Mouse (Mus musculus) cerebellum, adult 11-12 months (tissue): ENCODE data around the gene Dhx37.
A peak's percentile ranks its signal among the peaks of the same experiment; 100 is the strongest.
"Not testable (repeated sequence)": the region's sequence is repeated elsewhere in the genome, so short reads cannot be mapped to it uniquely, and the experiment has no call there.

ENCODE experiments used
- DNase-seq: peaks from one replicate; pipeline ENCODE4 v3.0.0; 2022

Gene Dhx37

GRCm38 (mm10) chr5:125388358-125389092, 45.4 kb downstream of the Dhx37 start:
- peak; percentile 49 for DNase-seq

- not testable (repeated sequence) for DNase-seq
Measured at GRCm38 (mm10) chr5:125387295-125387694, 46.6 kb downstream of the Dhx37 start.

DNA sequence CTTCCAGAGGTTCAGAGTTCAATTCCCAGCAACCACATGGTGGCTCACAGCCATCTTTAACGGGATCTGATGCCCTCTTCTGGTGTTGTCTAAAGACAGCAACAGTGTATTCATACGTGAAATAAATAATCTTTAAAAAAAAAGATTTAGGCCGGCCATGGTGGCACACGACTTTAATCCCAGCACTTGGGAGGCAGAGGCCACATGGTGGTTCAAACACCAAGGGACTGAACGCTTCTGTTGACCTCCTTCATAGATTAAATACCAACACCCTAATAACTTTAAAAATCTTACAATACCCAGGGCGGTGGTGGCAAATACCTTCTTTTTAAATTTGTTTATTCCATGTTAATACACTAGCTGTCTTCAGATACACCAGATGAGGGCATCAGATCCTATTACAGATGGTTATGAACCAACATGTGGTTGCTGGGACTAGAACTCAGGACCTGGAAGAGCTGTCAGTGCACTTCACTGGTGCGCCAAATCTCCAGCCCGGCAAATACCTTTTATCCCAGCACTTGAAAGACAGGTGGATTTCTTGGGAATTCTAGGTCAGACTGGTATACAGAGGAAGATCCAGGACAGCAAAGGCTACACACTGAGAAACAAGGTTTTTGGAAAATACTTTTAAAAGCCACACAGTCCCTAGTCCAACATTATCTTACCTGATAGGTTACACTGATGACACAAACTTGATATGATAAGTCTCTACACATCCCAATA, 48.5 kb downstream of the Dhx37 start:
- DNase-seq, result no peak

GRCm38 (mm10) chr5:125384512-125385214, 49.3 kb downstream of the Dhx37 start:
- DNase-seq, result no peak

DNA sequence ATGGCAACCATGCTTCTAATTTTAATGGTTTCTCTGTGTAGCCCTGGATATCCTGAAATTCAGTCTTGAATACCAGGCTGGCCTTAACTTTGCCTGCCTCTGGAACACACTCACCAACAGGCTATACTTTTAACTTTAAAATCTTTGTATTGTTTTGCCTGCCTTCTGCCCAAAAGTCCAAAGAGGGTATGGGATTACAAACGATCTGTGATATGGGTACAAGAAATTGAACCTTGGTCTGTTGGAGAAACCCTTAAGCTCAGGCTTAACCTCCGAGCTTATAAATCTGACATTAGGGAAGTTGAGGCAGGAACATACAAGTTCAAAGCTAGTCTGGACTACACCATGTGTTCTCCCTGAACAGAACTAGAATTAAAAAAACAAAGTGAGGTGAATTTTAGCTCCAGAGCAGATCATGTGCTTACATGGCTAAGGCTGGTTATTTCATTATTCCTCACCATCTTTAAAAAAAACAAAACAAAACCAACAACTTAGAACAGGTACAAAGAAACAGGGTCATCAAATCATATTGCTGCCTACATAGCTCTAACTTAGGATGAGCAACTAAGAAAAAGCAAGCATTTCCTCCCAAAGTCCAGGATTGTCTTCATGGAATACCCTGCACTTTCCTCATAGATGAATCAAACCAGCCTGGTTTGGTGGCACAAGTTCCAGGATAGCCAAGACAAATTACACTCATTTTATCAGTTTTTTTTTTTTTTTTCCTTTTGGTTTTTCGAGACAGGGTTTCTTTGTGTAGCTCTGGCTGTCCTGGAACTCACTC, 50.1 kb downstream of the Dhx37 start:
- DNase-seq, result no peak

DNA sequence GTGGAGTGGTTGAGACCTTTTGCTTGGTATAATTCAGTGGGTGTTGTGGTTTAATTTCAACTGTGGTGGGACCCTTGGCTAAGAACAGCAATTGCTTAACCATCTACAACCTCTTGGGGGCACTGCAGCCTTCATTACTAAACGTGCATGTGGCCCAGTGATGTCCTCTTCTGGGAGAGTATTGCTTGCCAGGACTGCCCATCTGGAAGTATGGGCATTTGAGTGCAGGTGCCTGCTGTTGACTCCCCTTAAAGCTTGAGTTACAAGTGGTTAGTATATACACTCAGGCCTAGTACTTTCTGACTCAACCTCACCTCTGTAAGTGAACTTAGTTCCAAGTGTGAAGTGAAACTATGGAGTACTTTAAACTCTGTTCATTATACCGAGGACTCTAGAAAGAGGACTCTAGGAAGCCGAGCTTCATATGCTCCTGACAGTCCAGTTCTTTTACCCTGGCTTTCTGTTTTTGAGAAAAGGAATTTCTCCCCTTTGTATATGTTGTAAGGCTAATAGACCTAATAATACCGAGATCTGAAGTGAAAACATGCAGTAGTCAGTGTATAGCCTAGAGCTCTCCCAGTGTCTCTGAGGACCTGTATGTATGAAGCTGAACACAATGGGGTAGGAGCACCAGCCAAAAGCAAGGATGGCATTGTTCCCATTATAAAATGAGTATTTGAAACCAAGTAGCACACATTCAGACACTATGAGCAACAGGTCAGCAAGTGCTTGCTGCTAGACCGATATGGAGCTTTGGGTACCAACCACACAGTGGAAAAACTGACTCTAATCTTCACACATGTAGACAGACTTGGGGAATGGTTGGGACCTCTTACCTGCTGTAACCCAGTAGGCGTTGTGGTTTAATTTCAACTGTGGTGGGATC, 51.0 kb downstream of the Dhx37 start:
- peak; percentile 61 for DNase-seq

DNA sequence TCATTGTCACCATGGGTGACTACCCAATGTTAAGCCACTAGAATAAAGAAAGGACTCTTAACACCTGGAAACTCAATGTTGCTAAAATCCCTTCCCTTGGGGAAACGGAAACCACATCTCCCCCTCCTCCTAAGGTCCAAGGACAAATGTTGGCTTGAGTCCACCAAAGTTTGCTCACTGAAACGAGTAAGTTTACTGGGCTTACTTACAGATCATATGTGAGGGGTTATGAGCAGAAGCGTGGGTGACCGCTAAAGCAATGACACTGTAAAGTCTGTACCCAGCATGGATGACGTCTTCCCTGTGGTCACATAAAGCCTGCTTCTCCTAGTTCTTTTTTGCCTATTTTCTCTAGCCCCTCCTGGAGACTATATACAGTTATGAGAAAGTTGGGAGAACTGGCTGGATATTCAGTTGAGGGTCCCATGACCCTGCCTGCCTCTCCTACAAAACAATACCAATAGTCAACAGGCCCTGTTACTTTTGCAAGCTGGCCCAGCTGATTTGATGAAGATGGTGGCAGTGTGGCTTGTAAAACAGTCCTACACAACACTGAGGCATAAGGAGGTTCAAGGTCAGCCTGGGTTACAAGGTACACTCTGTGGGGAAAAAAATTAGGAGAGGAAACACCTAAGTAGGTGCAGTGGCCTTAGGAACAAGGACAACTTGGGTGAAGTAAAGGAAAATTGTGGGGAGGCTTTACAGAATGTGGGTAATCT, 51.8 kb downstream of the Dhx37 start:
- DNase-seq, result no peak

DNA sequence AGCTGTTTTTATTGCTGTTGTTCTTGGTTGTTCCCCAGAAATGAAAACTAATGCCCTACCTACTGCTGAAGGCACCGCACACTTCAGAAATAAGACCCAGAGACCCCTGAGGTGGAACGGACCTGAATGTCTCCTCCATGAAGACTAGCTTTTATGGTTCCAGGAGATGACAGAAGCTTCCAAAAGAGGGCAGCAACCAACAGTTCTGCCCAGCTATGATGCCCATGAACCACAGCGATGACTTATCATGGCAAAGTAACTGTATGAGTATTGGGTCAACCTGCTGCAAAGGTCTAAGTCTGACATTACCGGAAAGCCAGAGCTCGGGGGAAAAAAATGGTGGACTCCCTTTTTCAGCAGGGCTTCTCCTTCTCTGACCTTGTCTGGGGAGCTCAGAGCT, 55.0 kb downstream of the Dhx37 start:
- no peak for DNase-seq

DNA sequence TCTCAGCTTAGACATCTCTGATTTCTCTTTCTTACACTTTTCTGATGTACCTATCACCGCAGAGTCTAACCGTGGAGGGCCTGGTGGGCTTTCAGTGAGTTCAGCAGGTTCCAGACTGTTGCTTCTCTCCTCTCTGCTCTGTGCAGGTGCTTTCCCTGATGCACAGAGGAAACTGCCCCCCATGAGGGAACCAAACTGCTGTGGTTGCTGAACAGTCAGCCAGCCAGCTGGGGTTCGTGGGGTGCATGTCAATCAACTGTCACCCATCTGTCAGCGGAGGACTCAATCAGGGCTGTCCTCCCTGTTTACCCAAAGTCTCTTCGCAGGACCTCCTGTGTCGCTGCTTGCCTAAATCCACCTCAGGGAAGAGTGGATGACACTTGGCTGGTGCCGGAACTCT, 56.7 kb downstream of the Dhx37 start:
- no peak for DNase-seq

DNA sequence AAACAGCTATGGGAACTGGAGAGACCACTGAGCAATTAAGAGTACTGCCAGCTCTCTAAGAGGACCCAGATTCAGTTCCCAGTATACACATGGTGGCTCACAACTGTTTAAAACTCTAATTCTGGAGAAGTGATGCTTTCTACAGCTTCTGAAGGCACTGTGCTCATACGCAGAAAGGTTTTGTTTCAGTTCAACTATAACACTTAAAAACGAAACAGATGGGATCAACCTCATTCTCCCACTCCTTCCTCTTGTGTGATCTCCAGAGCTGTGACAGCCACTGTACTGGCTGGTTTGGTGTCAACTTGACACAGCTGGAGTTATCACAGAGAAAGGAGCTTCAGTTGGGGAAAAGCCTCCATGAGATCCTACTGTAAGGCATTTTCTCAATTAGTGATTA, 58.0 kb downstream of the Dhx37 start:
- no peak for DNase-seq

- DNase-seq, result no peak
Measured at GRCm38 (mm10) chr5:125372027-125372426, 61.9 kb downstream of the Dhx37 start.

DNA sequence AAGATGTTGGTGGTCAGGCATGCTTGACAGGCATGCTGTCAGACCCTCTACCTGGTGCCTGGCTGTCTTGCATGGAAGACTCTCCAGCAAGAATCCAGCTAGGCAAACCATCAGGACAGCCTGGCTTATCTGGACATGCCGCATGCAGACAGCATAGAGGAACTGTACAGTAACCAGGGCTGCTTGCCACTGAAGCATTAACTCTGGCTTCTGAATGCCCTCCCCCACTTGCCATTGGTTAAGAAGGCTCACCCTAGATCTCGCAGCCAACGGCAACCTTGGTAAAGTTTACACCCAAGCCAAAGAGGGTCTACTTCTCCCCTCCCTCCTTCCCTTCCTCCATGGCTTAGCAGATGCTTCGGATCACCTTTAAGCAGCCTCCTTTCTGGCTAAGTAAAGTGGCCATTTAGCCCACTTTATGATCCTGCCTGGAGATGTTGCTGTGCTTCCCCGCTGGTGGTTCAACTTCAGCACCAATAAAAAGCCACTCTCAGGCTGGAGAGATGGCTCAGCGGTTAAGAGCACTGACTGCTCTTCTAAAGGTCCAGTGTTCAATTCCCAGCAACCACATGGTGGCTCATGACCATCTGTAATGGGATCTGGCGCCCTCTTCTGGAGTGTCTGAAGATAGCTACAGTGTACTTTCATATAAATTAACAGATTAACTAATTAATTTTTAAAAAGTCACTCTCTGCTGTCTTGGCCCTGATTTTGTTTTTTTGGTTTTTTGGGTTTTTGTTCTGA, 62.8 kb downstream of the Dhx37 start:
- no peak for DNase-seq

- peak; percentile 45 for DNase-seq
Measured at GRCm38 (mm10) chr5:125368568-125368967, 65.4 kb downstream of the Dhx37 start.

DNA sequence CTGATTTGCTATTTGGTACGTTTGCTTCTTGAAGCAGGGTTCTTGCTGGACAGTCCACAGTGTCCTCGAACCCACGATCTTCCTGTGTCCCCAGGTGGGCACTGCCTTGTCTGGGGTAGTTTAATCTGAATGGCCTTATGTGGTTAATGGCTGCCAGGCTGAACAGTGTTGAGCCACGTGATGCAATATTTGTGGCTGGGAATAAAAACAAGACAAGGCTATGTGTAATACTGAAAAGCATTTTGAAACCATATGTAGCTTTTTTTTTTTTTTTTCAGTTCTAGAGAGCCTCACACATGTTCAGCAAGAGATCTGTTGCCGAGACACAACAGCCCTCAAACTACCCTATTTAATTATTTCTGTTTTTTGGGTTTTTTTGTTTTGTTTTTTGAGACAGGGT, 65.8 kb downstream of the Dhx37 start:
- no peak for DNase-seq

- DNase-seq, result no peak
Measured at GRCm38 (mm10) chr5:125364851-125365429, 69.0 kb downstream of the Dhx37 start.

GRCm38 (mm10) chr5:125363894-125364293, 70.0 kb downstream of the Dhx37 start:
- no peak for DNase-seq
